Mouse (Mus musculus) telencephalon, adult 2 months (tissue): ENCODE measurements at regions not wholly inside any gene's neighbourhood (a gene's known extent, or its start where the extent isn't known, plus 50 kb on each side); places are given as distances from the start of the nearest gene placed in this dataset.

Experiments used
- DNase-seq: peaks from one replicate; pipeline ENCODE4 v3.0.0-alpha.2; 2011; ENCODE audit warnings: low read depth, low spot score

DNA sequence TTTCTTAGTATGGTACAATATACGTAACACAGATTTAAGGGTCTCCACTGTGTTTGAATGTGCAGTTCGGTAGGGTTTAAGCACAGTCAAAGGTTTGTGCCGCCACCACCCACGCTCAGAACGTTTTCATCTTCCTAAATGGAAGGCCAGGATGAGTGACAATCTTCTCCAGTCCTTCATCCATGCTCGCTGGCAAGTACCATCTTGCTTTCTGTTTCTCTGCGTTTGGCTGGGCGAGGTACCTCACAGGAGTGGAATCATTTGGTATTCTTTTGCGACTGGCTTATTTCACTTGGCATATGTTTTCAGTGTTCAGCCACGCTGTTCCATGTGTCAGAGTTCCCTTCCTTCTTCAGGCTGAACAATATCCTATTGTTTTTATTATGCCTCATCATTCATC lies 342.3 kb downstream of the Pax1 start:
- no peak for DNase-seq

DNA sequence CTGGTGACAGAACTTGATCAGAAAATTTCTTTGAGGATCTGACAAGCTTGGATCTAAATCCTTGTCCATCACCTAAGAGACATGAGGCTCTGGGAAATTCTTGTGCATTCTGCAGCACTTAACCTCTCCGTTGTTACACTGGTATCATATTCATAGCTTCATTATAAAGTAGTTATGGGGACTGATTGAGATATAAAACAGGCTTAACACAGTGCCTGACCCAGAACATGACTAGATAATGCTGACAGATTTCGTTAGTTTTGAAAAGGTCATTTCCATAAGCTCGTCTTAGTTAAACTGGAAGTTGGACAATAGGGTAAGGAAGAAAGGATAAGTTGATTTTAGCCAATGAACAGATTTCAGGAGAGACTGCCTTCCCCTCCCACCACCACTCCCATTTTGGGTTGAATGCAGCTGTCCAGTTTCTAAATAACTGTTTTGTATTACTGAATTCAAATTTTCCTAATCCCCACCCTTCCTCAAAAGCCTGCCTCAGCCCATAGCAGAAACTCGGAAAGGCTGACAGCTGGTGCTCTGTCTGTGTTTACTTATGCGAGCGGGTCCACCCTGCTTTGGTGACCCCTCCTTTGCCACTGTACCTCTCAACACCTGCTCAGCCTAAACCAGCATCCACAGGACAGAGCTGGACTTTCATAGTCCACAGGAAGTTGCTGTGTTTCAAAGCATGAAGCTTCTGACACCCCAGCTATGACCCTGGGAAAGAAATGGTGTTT lies 340.8 kb downstream of the Pax1 start:
- DNase-seq, result no peak

DNA sequence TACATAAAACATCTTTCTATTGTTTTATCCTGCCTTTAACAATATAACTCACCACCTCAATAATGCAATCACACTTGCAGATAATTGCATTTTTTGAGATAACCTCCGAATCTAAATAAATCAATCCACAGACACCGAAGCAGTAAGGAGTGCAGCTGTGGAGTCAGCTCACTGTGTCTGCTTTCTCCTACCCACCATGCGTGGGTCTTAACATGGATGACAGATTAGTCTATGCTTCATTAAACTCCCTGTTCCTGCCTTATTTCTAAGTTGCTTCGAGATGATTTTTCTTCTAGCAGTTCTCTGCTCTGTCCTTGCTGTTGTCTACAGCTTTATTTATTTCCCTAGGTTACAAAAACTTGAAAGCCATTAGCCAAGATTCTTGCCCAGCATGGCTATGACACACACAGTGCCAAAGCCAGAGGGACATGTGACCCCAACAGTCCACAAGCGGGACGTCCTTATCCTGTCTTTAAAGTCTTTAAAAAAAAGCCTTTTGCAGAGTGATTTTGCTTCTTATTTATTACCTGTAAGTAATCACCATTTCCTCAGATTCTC lies 337.9 kb downstream of the Pax1 start:
- no peak for DNase-seq

DNA sequence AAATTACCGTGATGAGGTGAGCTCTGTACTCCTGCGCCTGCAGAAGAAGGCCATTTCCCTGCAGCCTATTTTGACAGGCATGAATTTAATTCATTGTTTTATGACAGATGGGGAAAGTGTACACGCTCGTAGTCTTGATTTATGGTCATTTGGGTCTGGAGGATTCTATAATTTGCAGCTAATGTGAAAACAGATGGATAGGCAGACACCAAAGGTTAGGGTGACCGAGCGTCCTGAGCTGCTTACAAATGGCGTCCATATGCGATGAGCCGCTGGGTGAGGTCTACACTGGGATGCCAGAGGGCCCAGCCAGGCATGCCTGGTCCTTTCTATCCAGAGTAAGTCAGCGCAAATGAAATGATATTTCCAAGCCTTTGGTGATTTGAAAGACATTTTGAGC lies 330.2 kb downstream of the Pax1 start:
- no peak for DNase-seq

DNA sequence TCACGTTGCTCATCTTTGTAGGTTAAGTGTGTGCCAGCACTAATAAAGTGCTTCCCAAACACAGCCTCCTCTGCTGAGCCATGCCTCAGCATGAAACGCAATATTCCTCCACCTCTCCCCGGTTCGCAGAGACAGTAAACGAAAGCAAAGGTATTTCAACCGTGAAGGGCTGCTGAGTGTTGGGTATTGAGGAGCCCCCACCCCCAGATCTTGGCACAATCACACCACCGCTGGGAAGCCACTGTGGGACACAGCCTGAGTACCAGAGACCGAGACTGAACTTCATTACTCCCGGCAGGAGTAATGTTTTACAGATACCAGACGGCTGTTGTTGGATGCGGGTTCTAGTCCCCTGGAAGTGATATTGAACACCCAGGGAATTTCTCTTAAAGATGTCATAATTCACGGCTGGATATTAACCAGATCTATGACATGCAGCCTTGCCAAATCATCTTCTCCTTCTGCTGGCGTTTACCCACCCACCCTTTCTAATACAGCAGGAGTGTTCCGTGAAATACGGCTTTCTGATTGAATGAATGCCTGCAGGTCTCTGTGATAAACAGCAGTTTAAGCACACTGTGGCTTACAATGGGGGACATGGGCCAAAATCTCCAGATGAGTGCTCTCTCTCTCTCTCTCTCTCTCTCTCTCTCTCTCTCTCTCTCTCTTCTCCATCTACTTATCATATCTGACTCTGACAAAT lies 328.9 kb downstream of the Pax1 start:
- no peak for DNase-seq

DNA sequence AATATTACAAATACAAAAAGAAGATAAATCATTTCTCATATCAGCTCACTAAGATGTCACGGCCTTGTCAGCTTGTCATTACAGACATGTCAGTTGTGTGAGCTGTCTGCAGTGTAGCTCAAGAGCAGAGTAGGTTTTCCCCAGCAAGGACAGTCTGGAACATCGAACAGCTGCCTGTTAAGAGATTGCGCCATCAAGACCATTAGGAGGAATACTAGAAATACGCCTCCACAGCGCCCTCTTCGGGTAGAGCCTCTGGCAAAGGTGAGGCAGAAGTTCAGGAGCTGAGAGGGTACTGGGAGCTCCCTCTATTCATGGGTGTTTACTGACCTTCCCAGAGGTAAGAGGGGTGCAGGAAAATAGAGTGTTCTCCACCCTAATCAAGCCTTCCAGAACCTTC lies 327.0 kb downstream of the Pax1 start:
- DNase-seq, result no peak

DNA sequence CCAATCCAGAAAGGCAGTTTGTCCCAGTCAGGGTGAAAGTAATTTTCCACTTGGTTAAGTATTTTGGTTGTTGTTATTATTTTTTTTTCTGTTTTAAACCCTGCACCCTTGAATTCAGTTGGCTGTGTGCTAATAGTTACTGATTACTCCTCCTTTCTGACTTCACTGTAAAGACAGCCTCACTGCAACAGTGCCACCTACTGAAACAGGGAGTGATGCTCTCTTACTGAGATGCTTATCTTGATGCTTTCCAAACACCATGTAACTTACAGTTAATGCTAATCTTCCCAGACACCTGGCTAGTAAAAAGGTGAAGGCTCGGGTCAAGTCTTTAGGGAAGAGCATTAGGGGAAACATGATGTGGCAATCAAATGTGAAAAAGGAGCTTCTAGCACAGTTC lies 294.9 kb downstream of the Pax1 start:
- peak; percentile 6 for DNase-seq

GRCm38 (mm10) chr2:147650229-147650628 lies 288.5 kb downstream of the Pax1 start:
- DNase-seq, result no peak

GRCm38 (mm10) chr2:147647972-147648371 lies 286.2 kb downstream of the Pax1 start:
- DNase-seq, result no peak

GRCm38 (mm10) chr2:147647506-147647905 lies 285.8 kb downstream of the Pax1 start:
- DNase-seq, result no peak

- DNase-seq, result no peak
These were observed 276.2 kb downstream of the Pax1 start for GRCm38 (mm10) chr2:147637882-147638281.

DNA sequence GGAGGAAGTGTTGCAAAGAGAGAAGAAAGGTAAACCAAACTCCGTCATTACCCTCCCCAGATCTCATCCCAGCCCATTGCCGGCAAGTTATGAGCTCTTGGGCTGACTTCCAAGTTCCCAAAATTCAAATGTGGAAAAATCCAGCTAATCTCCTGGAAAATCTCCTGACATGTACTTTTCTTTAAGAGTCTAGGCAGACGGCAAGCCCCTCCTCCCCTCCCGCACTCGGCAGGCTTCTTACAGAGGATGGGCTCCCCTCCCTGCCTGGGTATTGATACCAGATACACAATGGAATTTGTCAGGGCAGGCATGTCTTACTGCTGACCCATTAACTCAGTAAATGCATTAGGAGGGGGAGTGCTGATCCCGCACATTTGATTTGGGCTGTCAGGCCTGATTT lies 271.0 kb downstream of the Pax1 start:
- no peak for DNase-seq

- no peak for DNase-seq
These were observed 268.0 kb downstream of the Pax1 start for GRCm38 (mm10) chr2:147629716-147630115.

GRCm38 (mm10) chr2:147627096-147627495 lies 265.4 kb downstream of the Pax1 start:
- DNase-seq, result no peak

GRCm38 (mm10) chr2:147623116-147623515 lies 261.4 kb downstream of the Pax1 start:
- peak; percentile 22 for DNase-seq

- no peak for DNase-seq
These were observed 256.1 kb downstream of the Pax1 start for GRCm38 (mm10) chr2:147617849-147618248.

DNA sequence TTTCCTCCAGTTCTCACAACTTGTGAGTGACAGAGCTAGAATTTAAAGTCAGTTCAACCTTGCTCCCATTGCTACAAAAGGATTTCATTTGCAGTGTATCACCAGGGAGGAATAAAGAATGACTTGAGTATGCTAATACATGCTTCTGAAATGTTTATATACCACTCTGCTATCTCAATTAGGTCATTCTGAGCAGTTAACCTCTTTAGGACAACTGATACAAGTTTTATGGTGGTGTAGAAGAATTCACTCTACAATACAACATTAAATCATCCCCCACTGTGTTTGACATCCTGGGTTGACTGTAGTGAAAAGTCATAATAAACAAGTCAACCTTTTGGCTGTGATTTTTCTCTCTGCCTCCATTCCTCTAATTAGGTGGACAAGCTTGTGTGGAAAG lies 248.6 kb downstream of the Pax1 start:
- no peak for DNase-seq

- no peak for DNase-seq
These were observed 239.9 kb downstream of the Pax1 start for GRCm38 (mm10) chr2:147601639-147602038.

GRCm38 (mm10) chr2:147572413-147572812 lies 210.7 kb downstream of the Pax1 start:
- DNase-seq, result no peak

- DNase-seq, result no peak
These were observed 199.5 kb downstream of the Pax1 start for GRCm38 (mm10) chr2:147561220-147561619.

DNA sequence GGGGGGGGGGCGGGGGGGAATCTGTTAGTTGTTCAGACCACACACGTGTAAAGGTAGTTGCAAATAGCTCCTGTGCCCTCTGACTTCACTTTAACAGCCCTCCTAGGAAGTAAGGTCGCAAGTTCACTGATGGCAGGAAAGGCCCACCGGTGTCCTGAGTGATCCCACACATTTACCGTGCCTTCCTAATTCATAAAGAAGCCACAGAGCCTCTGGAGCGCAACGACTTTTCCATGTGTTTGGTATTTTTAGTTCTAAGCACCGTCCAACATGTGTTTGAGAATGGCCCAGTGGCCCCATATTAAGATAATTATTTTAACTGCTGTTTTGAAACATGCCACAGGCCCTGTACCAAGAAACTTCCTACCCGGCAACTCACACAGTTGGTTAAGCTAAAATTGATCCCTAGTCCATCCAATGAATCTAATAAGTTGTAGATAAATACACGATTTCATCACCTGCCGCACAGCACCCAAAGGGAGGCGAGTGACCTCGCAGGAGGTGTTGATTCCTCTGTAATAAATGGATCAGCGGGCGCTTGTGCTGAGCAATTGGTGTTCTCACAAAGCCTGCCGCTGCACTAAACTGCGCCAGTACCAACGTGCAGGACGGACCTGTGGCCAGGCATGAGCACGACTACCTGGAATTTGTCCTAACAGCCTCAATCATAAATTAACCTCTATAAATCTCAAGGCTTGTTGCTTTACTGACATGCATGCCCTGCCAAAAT lies 198.9 kb downstream of the Pax1 start:
- no peak for DNase-seq

- DNase-seq, result no peak
These were observed 167.4 kb downstream of the Pax1 start for GRCm38 (mm10) chr2:147529161-147529560.
